Mouse (Mus musculus): Measurements from ENCODE around the gene Zfp280b. TPM values are rescaled to one million over a fixed set of nuclear protein-coding genes. Genes with fewer than 3 reads are reported as not detected.

Gene Zfp280b
- total RNA-seq (2023), result 1 to 10 TPM; 3.4 to 3.6 TPM

GRCm38 (mm10) chr10:76032402-76033118 is at the start of gene Zfp280b:
Gene Zfp280b (plus strand): TSS chr10:76032650.

Other genes starting within 250 kb of the Zfp280b start
- gene Gstt1, start 234.1 kb upstream of the Zfp280b start, total RNA-seq (2023), result 1 to 10 TPM in 1 of 2 experiments, under 1 TPM in 1; 0.52 to 1.0 TPM
- gene Gstt4, start 210.1 kb upstream of the Zfp280b start, total RNA-seq (2023), result not detected
- 1 to 10 TPM; 5.9 to 6.4 TPM for gene Gstt2, start 195.2 kb upstream of the Zfp280b start, total RNA-seq (2023)
- gene Mif, start 172.4 kb upstream of the Zfp280b start, total RNA-seq (2023), result 10 to 100 TPM; 87.8 to 90.9 TPM
- gene Derl3, start 139.2 kb upstream of the Zfp280b start, total RNA-seq (2023), result 1 to 10 TPM in 1 of 2 experiments, under 1 TPM in 1; 0.84 to 3.1 TPM
- 10 to 100 TPM; 35.2 to 36.8 TPM for gene Smarcb1, start 111.0 kb upstream of the Zfp280b start, total RNA-seq (2023)
- gene Chchd10, start 99.5 kb upstream of the Zfp280b start, total RNA-seq (2023), result 1 to 10 TPM in 1 of 2 experiments, under 1 TPM in 1; 0.79 to 3.7 TPM
- not detected for gene Mmp11, start 96.2 kb upstream of the Zfp280b start, total RNA-seq (2023)
- not detected for gene Gm867, start 92.0 kb upstream of the Zfp280b start, total RNA-seq (2023)
- not detected for gene Vpreb3, start 89.6 kb upstream of the Zfp280b start, total RNA-seq (2023)
- under 1 TPM in 1 of 2 experiments, not detected in 1; 0.43 TPM for gene Gm5134, start 78.1 kb upstream of the Zfp280b start, total RNA-seq (2023)
- gene Slc5a4b, start 78.3 kb downstream of the Zfp280b start, total RNA-seq (2023), result not detected
- not detected for gene Slc5a4a, start 114.8 kb downstream of the Zfp280b start, total RNA-seq (2023)
- 1 to 10 TPM; 3.7 to 4.7 TPM for gene Prmt2, start 205.2 kb downstream of the Zfp280b start, total RNA-seq (2023)
- not detected for gene S100b, start 221.2 kb downstream of the Zfp280b start, total RNA-seq (2023)

All from monocyte, adult 59 days (primary cell).